Mouse (Mus musculus) kidney, postnatal 25 days (tissue): ENCODE results near the gene Galnt13.
A peak's percentile ranks its signal among the peaks of the same experiment; 100 is the strongest.
"Not testable (repeated sequence)": the region's sequence is repeated elsewhere in the genome, so short reads cannot be mapped to it uniquely, and the experiment has no call there.

Source experiments
- DNase-seq, 2 experiments: peaks; one replicate each; pipeline ENCODE4 v3.0.0; 2021; ENCODE audit warnings: mixed read lengths in 2 of 2

Gene Galnt13

DNA sequence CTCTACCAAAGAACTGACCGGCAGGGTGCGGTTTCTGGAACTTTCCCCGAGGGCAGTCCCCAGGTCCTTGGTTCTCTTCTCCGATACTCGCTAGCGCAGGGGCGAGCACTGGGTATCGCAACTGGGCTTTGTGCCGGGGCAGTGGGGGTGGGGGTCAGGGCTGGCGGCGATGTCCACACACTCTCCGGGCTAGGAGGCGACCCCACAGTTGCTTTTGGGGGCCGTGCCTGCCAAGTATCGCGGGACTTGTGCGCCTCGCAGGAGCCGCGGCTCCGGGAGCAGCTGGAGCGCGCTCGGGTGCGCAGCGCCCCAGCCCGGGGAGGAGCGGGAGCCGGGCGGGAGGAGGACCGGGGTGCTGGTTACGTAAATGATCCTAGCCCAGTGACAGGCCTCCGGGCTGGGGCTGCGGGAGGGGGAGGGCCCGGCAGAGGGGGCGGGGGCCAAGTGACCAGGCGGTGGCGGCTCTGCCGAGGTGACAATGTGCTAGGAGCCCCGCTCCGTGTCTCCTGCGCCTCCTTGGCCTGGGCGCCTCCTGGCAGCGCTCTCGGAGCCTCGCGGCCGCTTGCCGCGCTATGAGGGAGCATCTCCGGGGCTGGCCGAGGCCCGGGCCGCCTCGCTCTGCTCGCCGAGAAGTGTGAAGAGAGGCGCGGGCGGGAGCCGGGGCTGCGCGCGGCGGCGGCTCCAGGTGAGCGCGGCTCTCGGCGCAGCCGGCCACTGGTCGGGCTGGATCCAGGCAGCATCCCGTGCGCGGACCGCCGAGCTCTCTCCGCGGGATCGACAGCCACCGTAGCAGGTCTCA, at the start of gene Galnt13:
Galnt13 (plus strand) TSS at position 381 of the 799 bp plus-strand sequence.
- DNase-seq, result no peak

DNA sequence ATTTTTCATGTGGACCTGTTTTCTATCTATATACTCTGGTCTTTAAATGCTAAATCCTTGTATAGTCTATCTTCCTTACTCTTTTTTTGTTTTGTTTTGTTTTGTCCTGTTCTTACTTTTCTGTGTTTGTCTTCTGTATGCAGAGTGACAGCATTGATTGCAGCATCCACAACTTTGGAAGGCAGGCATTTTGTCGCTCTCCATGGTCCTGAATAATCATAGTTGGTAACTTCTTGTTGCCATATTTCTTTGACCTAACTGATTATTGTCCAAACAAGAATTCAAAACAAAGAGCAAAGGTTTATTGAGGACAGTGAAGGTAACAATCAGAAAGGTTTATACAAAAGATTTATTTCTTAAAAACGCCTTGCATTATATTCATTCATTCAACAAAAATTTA, 5.1 kb upstream of the Galnt13 start:
- no peak for DNase-seq

DNA sequence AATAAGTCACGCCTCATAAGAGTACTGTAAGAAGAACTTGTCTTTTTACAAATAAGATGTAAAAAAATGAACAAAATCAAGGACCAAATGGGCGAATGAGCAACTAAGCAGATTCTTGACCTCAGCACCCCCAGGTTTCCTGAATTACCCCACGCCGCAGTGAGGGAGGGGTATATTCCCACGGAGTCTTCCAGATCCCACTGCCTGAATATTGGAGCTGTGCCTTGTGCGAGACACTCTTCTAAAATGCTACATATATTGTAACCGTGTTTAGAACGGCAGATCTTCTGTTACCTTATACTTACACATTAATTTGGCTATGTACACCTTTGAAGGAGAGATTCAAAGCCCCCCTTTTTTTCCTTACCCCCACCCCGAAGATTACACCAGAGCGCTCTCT, 737 bp upstream of the Galnt13 start:
- no peak for DNase-seq

DNA sequence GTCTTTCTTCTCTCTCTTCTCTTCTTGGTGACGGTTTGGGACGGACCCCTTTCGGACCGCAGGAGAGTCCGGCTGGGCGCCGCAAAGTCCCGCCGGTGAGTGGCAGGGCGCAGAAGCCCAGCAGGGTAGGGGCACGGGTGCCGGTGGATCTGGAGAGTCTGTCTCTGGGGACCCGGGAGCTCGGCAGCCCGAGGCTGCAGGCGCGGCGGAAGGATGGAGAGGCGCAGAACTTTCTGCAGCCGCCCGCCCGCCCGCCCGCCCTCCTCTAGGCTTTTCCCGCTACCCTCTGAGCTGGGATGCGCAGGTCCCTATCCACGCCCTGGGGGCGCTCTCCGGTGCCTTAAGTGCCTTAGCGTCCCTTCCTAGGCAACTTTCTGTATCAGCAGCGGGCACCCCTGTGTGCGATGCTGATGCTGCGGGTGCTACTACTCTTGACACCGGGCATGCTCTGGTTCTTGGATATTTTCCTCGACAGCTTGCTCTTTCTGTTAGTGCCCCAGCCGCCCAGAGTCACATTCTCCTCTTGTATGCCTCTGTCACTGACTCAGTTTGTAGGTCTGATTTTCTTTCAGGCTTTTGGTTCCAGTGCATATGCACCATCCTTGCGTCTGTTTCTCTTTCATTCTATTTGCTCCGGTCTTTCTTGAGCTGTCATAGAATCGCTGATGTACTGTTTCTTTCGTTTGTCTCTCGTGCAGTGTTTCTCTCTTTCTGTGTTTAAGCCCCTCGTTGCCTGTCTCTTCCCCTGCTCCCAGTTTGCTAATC, 801 bp downstream of the Galnt13 start:
- no peak for DNase-seq

DNA sequence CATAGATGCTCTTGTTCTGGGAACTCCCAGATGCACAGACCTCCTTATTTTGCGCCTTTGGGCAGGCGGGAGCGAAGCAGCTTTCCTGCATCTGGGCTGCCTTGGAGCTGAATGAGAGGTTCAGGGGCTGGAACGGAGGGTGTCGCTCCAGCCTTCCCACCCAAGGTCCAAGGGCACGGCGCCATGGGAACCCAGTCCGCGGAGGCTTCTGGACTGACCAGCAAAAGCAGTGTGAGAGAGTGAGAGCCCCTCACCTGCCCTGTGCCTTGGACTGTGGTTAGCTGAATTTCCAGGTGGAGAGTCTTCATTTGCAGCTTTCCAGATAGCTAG, 1.3 kb downstream of the Galnt13 start:
- no peak for DNase-seq

DNA sequence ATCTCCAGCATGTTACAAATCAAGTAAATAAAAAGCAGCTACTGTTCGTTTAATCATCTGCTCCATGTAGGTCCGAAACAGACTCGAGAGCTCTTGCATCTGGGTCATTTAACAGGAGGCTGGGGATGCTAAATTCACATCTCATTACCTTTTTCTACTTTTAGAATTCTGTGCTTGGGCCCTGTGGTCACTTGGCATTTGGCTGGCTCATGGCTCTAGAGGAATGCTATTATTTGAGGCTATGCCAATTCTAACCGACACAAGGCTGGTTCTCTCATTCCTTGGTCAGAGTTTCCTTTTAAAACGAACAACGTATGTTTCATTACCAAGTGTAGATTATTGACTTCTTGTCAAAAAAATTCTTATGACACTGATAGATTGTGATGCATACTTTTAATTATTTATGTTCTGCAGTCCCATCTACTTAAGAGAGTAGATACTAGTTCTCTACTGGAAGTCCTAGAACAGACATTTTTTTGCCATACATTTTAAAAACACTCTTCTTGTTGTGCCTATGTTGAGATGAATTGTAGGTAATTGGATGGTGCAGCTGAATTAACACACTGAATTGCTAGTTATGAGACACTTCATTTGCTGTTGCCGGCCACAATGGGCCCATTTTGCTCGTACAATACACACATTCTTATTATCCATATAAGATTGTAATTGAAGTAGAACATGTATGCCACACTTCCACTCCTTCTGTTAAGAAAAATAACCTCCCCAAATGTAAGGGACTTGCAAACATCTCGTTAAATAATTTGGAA, 6.8 kb downstream of the Galnt13 start:
- DNase-seq, result no peak

DNA sequence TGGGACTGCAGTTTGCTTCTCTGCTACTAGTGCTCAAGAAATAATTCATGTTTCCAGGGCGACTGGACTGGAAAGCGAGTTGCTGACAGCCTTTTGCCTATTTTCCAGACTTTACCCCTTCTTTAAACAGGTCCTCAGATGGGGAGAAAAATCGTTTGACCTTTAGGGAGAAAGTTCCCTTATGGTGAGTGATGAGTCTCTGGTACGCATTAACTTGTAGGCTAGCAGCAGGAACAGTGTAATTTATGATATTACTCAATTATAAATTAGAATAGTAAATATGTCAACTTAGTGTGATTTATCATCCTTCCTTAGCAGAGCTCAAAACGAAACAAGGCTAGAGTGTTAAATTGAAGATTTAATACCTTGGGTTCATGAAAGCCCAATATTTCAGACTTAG, 47.3 kb downstream of the Galnt13 start:
- DNase-seq, result no peak

DNA sequence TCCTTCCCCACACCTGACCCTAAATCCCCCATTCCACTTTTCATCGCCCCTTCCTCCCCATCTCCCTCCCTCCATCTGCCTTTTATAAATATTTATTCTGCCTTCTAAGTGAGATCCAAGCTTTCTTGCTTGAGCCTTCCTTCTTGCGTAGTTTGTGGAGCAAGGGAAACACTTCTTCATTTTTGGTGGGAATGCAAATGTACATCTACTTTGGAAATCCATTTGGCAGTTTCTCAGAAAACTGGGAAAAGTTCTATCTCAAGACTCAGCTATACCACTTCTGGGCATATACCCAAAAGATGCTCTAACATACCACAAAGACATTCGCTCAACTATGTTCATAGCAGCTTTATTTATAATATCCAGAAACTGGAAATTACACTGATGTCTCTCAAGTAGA, 86.9 kb downstream of the Galnt13 start:
- DNase-seq, result no peak

DNA sequence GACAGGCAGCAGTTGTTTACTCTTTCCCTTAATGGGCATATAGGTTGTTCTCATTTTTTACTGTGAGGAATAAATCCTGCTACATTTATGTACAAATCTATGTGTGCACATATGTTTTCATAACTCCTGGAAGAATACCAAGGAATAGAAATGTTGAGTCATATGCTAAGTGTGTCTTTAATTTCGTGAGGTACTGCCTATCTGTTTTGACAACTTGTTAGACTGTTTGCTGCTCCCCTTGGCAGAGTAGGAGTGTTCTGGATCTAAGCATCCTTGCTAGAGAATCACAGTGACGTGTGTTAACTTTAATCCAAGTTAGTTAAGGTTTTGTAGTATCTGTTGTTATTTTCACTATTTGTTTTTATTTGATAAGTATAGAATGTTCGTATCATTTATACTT, 91.0 kb downstream of the Galnt13 start:
- DNase-seq, result no peak

DNA sequence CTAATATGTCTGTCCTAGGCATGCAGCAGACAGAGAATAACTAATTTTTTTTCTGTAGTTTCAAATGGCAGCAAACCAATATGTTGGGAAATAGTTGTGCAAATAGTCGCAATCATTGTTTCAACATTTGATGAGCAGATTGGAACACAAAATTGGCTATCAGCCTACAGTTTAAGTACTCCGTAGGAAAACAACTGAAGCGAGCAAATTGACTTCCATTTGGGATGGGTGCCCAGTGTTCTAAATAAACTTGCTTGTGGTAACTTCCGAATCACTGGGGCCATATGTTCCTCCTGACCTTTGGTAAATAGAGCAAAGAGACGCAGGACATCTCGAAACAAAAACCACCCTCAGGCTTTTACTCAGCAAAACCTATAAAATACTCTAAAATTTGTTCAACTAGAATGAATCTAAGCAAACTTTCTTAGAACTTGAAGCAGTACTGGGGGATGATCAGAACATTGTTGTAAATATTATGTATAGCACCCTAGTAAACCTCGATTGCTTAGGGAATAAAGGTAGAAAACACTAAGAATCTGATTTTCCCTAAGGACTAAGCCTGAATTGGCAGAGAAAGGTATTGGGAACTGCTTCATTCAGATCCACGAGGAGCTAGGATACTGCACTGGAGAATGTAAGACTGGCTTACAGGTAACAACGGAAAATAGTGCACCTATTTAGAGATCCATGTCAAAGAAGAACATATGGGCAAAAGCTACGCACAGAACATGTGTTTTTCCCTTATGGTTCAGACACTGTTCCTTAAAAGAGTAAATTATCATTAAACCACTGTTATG, 122.4 kb downstream of the Galnt13 start:
- DNase-seq, result no peak

DNA sequence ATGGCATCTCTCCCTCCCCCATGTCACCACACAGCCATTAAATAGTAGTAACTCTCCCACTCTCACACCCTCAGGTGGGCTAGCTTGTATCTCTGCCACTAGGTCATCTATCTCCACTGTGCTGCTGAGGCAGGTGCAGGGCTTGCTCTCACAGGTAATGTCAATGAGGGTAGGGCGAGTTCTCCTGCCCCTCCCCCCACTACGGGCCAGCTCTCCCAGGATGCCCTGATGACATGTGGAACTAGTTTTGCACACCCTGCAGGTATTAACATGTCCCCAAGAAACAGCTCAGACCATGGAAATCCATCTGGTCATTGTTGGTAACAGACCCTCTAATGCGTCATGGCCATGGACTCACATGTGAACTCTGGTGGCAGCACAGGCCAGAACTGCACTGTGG, 129.0 kb downstream of the Galnt13 start:
- DNase-seq, result no peak

DNA sequence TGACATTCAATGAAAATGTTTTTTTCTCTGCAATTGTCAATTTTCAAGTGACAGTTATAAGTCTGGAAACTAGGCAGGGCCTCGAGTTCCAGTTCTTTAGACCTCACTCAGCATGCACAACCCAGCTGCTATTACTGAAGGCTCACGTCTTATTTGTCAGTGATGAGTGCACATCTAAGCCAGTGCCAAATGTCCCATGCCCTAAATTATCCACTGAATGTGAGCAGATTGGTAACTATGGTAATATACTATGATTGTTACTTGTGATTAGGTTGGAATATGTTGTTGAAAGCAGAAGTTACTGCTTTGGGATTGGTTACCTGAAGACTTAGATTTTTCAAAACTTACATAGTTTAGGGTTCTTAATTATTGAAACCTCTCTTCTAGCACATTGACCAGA, 131.1 kb downstream of the Galnt13 start:
- DNase-seq, result no peak

DNA sequence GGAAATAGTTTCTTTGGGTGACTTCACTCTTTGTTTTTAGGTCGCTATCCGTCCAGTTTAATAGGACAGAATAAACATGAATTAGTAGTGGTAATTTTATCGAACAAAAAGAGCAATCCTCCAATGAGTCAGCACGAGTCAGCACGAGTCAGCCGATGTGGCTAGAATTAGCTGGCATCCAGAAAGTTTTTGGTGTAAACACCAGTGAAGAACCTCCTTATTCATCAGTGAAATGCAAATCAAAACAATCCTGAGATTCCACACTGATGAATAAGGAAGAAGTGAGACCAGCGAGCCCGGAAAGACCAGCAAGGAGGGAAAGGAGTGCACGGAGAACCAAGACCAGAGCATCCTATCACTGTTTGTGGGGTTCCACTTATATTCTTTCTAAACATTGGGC, 131.5 kb downstream of the Galnt13 start:
- no peak for DNase-seq

DNA sequence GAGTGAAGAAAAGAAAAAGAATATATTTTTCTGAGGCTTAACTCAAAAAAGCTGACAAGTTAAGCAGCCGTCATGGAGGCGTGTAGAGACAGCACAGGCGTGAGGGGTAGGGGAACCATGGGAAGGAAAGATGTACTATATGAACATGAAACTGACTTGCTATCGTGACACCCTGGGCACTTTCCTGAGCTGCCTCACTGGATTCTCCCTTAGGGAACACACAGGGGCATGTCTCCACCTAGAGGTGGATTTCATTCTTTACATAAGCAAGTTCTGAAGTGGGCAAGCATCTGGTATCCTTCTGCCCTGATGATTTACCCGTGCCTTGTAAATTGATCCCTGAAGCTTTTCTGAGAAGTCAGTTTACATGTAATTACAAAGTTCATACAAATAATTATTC, 277.7 kb downstream of the Galnt13 start:
- not testable (repeated sequence) for DNase-seq

DNA sequence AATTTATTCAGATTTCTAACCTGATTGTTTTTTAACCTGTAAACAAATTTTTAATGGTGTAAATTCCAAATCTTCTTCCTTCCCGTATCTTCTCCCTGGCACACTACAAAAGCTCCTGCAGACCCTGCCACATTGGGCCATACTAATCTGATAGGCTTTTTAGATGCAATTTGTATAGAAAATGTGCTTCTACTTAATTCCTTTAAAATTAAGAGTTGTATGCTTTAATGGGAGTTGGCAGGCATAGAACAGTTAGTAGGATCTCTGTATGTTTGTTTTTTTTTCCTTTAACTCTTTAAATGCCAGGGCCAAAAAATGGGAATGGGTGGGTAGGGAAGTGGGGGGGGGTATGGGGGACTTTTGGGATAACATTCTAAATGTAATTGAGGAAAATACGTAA, 315.1 kb downstream of the Galnt13 start:
- no peak for DNase-seq

DNA sequence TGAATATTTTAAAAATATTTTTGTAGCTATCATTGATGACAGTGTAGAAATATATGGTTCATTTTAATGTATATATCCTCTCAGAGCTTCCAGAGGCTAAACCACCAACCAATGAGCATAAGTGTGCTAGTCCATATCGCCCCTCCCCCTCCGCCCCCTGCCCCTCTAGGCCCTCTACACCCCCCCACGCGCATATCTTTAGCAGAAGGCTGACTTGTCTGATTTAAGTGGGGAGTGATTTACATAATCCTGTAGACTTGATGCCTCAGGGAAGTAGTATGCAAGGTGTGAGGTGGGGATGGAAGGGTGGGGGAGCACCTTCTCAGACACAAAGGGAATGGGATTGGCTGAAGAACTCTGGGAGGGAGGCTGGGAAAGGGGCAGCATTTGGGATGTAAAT, 323.7 kb downstream of the Galnt13 start:
- DNase-seq, result peak in 1 of 2 experiments; percentile 12

DNA sequence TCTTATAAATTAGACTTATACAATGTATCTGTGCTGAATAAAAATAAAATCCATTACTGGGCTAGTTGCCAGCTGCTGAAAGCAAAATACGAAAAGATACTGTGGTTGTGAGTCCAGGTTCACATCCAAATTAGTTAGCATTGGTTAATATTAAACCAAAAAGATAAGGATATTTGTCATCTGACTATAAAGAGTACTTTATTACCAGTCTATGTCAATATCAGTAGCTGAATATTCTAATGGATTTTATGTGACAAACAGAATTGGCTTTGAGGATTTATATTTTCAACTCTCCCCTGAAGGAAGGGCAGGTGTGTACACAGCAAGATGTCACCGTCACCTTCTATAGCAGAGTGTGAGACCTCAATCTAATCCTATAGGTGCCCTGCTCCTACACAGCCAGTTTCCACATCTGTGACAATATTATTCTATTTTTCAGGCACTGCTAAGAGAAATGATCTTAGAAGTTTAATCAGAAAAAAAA, 342.7 kb downstream of the Galnt13 start:
- no peak for DNase-seq

DNA sequence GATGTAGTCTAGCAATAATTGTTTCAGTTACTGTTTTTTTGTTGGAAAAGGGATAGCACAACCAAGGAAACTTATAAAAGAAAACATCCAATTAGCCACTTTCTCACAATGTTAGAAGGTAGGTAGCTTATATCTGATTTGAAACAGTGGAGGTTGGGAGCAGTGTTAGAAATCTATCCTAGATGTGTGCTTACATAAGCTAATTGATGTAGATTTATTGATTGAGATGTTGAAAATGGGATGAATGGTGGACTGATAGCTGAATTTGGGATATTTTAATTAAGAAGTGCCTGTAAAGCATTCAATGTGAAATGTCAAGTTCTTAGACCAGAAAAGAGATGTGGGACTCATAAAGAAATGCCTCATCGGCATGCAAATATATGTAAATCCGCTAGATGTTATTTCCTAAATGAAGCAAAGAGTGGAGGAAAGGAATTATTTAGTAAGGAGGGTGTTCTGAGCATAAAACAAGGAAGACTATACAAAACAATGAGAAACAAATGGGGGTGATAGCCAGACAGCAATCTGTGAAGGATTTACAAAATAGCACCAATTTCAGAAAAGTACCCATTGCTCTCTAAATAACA, 377.6 kb downstream of the Galnt13 start:
- no peak for DNase-seq

DNA sequence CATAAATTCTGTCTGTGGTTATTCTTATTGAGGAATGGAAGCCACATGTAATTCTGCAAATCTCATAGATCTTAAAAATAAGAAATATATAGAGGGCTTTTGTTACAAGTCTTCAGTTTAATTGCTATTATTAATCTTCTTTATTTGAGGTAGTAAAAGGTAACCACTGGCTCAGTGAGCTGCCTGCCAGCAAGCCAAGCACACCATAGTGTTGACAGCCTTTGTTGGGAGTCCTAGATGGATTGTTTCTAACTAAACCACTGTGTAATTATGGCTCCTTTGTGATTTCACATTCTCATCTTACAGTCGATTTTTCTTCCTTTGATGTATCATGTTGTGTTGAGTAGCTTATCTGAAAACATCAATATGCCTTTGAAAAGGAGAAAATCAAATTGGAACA, 405.1 kb downstream of the Galnt13 start:
- no peak for DNase-seq

DNA sequence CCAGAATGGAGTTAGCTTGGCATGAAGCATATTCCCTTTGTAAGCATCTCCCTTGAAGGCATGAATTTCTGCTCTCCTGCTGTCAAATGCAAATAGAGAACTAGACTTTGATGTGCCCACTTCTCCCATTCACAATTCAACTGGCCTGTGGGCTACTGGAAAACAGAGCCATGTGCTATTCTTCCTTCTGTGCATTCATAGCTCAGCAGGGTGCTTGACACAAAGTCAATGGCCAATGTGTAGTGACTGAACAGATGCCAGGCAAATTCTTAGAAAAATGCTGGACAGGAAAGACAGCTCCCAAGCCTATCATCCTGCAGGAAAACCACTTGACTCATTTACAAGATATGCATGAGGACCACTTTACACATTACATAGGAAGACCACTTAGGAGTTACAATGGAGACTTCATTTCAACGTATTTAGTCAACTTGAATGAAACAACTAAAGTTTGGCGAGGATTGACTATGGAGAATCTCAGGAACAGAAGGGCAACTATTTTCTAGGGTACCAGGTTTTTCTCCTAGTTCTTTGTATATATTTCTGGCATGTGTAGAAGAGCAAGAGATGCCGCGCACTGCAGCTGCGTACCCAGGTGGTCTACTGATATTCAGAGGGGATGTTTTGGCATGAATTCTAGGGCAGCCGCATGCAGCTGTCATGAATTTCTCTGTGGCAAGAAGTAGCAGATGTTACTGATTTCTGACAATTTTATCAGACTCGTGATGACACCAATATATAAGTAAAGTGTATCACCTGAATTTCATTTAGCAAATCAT, 470.4 kb downstream of the Galnt13 start:
- DNase-seq, result no peak

DNA sequence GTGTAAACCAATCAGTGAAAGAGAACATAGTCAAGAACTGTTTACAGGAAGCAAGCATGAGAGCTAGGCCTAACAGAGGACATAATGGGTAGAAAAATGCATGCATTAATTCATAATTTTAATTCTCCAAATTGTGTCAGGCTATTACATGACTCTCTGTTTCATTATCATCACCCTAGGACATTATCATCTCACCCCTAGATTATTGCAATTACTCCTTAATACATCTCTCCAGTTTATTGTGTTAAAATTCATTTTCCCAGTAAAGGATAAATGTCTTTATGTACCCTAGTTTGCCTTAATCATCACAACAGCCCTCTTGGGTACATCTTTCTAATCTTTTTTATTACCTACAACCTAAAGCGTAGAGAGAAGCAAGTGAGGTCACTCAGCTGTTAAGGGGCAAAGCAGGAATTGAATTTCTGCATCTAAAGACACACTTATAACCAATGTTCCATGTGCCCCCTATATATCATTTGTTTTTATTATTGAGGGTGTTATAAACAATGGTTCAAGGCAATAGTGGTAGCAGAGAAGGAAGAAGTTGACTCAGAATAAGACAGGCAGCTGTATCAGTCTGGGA, 479.1 kb downstream of the Galnt13 start:
- no peak for DNase-seq
